Mouse (Mus musculus) MN1 (cell line): ENCODE measurements around the gene Bach2.

ENCODE experiments used
- DNase-seq: peaks from one replicate; pipeline ENCODE4 v3.0.0-alpha.2; 2016; ENCODE audit warnings: low spot score

Bach2 gene

GRCm38 (mm10) chr4:32330584-32331314 lies 92.1 kb downstream of the Bach2 start:
- DNase-seq: no peak

- DNase-seq: no peak
Measured at GRCm38 (mm10) chr4:32332028-32332427, 93.4 kb downstream of the Bach2 start.

- DNase-seq: no peak
Measured at GRCm38 (mm10) chr4:32334131-32334530, 95.5 kb downstream of the Bach2 start.

- no peak for DNase-seq
Measured at GRCm38 (mm10) chr4:32334765-32335164, 96.2 kb downstream of the Bach2 start.

- no peak for DNase-seq
Measured at GRCm38 (mm10) chr4:32335659-32336058, 97.1 kb downstream of the Bach2 start.

GRCm38 (mm10) chr4:32336642-32337041 lies 98.0 kb downstream of the Bach2 start:
- DNase-seq: no peak

- no peak for DNase-seq
Measured at GRCm38 (mm10) chr4:32337638-32338037, 99.0 kb downstream of the Bach2 start.

- no peak for DNase-seq
Measured at GRCm38 (mm10) chr4:32338451-32338850, 99.8 kb downstream of the Bach2 start.

- DNase-seq: no peak
Measured at GRCm38 (mm10) chr4:32340844-32341243, 102.2 kb downstream of the Bach2 start.

GRCm38 (mm10) chr4:32342269-32342668 lies 103.7 kb downstream of the Bach2 start:
- DNase-seq: no peak

GRCm38 (mm10) chr4:32343256-32344165 lies 104.9 kb downstream of the Bach2 start:
- DNase-seq: no peak

GRCm38 (mm10) chr4:32344276-32344675 lies 105.7 kb downstream of the Bach2 start:
- no peak for DNase-seq

GRCm38 (mm10) chr4:32347202-32347601 lies 108.6 kb downstream of the Bach2 start:
- no peak for DNase-seq

- no peak for DNase-seq
Measured at GRCm38 (mm10) chr4:32347711-32348110, 109.1 kb downstream of the Bach2 start.

GRCm38 (mm10) chr4:32349361-32349760 lies 110.8 kb downstream of the Bach2 start:
- no peak for DNase-seq

- no peak for DNase-seq
Measured at GRCm38 (mm10) chr4:32351236-32351635, 112.6 kb downstream of the Bach2 start.

- no peak for DNase-seq
Measured at GRCm38 (mm10) chr4:32351661-32352246, 113.2 kb downstream of the Bach2 start.

GRCm38 (mm10) chr4:32352442-32352841 lies 113.8 kb downstream of the Bach2 start:
- no peak for DNase-seq

GRCm38 (mm10) chr4:32352842-32353241 lies 114.2 kb downstream of the Bach2 start:
- no peak for DNase-seq

- peak; percentile 51 for DNase-seq
Measured at GRCm38 (mm10) chr4:32355935-32356617, 117.5 kb downstream of the Bach2 start.

- DNase-seq: no peak
Measured at GRCm38 (mm10) chr4:32357996-32358600, 119.5 kb downstream of the Bach2 start.
